Mouse (Mus musculus): ENCODE results near the gene Acsbg1. TPM values are rescaled to one million over a fixed set of nuclear protein-coding genes. Genes with fewer than 3 reads are reported as not detected.

Gene Acsbg1
- under 1 TPM in 1 of 2 experiments, not detected in 1; 0.11 TPM for total RNA-seq (2023)

DNA sequence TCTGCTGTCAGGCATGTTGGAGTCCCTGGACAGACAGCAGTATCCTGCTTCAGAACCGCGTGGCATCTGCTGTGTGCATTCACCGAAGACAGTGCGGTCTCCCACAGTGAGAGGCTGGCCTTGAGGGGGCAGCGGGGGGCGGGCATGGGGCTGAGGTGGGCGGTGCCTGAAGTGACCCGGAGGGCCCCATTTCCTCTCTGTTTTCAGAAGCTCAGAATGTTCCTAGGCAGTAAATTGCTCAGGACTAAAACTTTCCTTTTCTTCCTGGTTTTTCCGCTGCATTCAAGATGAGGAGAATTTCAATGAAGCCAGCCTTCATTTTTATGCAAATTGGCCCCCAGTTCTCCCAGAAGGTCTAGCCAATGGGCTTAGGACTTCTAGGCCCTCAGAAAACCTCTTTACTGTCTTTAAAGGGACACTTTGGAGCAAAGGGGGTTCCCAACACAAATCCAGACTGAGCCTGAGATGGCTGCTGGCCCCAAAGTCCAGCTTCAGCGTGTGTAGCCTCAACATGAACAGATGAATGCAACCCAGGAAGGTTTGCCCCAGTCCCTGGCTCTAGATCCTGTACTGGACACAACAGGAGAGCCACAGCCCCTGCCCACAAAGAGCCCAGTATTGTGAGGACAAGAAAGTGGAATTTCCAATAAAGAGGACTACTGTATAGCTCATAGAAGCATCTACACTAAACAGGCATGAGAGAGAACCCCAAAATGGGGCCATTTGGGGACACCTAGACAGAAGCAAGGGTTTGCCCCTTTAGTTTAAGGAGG, at the start of gene Acsbg1:
Gene Acsbg1 (minus strand): TSS at position 266 of the 773 bp plus-strand sequence.

DNA sequence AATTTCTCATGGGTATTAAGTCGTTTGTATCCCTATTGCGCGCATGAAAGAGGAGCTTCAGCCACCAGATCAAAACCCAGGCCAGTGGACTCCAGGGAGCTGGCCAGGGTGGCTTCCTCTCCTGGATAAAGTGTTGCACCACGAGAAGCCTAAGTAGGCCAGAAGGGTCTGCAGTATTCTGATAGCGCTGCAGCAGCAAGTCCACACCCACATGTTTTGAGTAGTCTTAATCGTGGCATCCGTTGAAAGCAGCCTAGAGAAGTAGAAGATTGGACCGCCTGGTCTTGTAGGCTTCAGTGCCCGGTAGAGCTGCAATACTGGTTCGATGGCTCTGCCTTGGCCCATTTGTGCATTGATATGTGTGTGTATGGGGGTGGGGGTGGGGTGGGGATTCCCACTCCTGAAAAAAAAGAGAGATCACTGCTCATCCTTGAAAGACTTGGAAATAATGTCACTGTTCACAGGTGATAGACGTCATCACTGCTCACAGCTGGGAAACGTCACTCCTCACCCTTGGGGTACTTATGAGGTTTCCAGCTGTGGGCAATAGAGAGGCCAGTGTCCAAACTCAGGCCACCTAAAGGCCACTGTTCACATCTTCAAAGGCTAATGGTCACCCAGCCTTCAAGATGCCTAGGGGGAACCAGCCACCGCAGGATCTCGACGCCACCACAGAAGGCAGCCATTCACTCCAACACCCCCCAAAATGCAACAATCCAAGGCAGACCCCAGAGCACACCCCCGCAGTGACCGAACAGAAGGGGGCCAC, 36.8 kb upstream of the Acsbg1 start, which contains the start of gene Dnaja4:
Gene Dnaja4 (plus strand): TSS at position 556 of the 769 bp plus-strand sequence.

DNA sequence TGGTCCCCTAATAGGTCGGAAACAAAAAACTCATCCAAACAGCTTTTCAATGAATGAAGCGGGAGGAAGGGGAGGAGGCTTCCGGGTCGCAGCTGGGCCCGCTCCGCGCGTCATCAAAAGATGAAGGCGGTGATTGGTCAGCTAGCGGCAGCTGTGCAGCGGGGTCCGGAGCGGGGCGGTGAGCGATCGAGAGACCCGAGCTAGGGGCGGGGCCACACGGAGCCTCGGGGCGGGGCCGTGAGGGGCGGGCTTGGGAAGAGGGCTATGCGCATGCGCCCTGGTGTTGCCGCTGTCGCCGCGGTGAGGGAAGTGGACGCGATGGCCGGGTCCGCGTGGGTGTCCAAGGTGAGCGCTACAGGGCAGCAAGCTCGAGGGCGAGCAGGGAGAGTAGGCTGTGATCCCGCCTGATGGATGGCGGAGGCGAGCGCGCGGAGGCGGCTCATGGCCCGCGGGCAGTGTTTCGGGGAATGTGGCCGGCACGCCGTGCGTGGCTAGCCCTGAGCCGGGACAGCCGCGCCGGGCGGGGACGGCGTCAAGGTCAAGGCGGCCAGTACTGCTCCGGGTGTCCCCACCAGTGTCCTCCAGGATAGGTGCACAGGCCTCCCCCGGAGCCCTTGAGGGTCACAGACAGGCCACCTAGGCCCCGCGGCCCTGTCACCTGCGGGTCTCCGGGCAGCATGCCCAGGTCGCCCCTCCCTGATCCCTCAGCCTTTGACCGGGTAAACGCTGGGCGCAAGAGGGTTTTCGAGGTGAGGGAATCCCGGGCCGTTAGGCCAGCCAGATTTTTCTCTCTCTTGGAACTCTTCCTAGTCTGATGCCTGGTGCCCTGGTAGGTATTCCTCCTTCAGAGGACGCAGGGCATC, 75.2 kb downstream of the Acsbg1 start, which contains the start of gene Idh3a:
Gene Idh3a (plus strand): TSS at position 136 of the 863 bp plus-strand sequence.

DNA sequence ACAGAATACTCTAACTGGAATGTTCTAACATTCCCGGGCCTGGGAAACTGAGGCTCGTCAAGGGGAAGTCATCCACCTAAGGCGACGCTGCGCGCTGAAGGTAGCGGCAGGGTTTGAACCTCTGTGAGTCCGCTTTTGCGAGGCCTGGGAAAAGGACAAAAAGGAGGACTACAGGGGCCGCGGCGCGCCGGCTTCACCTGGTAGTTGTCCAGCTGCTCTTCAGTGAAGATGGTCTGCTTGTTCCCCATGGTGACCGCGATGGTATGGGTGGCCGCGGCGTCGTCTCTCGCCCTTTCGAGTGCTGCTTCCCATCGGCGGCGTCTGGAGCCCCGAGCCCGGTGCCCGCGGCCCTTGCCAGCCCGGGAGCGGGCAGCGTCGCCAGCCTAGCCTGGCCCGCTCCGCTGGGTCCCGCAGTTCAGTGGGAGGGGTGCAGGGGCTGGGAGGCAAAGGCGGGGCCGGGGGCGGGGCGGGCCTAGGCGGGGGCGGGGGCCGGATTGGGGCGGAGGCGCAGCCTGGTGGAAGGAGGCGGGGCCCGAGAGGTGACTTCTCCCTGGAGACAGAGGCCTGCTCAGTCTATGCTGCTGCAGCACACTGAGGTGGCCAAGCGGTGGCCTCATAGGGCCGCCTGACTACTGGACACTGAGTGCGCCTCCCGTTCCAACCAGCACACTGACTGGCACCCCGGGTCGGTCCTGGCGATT, 101.7 kb downstream of the Acsbg1 start, which contains the start of gene Cib2:
Gene Cib2 (minus strand): TSS at position 448 of the 701 bp plus-strand sequence.

Other genes starting within 250 kb of the Acsbg1 start
- 100 to 1,000 TPM in 1 of 2 experiments, 10 to 100 TPM in 1; 94.1 to 112 TPM for gene Dmxl2, start 160.2 kb downstream of the Acsbg1 start, total RNA-seq (2023)
- not detected for gene Sh2d7, start 122.9 kb downstream of the Acsbg1 start, total RNA-seq (2023)
- gene Cib2, start 101.7 kb downstream of the Acsbg1 start, total RNA-seq (2023), result 10 to 100 TPM; 15.1 to 15.9 TPM
- 10 to 100 TPM; 18.5 to 20.5 TPM for gene Idh3a, start 75.5 kb downstream of the Acsbg1 start, total RNA-seq (2023)
- gene Dnaja4, start 37.0 kb upstream of the Acsbg1 start, total RNA-seq (2023), result 1 to 10 TPM; 3.8 to 5.0 TPM
- gene Wdr61, start 72.6 kb upstream of the Acsbg1 start, total RNA-seq (2023), result 10 to 100 TPM; 25.1 to 28.1 TPM
- not detected for gene Crabp1, start 102.9 kb upstream of the Acsbg1 start, total RNA-seq (2023)
- 10 to 100 TPM; 34.7 to 36.1 TPM for gene Ireb2, start 201.9 kb upstream of the Acsbg1 start, total RNA-seq (2023)

All from neutrophil, adult 83 days (primary cell).